In the genomic region with DNA sequence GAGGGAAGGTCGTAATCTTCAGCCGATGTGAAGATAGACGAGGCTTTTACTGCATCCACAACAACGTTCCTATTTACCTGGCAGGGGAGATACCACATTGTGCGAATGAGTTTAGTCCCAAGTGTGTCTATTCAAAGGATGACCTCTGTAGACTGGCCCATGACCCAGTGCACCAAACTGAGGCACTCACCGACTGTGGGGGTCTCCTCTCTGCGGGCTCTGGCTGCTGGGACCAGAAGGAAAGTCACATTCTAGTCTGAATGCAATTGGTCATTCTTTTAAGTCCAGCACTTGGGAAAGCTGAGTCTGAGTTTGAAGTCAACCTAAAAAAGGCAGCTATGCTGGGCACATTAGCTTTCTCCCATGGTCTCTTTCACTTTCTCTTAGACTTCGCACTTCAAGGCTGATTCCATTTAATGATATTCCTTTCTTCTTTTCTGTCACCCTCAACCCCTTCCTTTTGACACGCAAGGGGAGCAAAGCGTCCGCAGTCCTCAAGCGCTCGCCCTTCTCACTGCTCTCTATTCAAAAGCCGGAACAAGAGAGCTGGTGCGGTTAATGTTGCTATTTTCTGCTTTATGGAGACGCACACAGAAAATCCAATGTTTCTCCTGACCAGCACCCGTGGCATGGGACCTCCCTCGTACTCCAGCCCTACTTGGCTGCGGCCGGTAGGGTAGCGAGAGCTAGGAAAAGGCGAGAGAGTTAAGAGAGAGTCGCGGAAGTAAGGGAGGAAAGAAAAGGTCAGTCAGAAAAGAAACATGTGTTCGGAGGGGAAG, we compare ENCODE assay signal across 7 mouse cellular contexts. TPM values are rescaled to one million over a fixed set of nuclear protein-coding genes. Genes with fewer than 3 reads are reported as not detected.
DNase-seq lines count a peak whose midpoint lies in the region; ATAC-seq and TF ChIP-seq lines count a peak whose summit lies in the region.

No protein-coding gene starts in this region.

- no peaks in the 10 kb centered on the region for H3K9me3 ChIP-seq in embryonic facial prominence, embryonic 13.5 days
- H3K9me3 ChIP-seq in kidney, postnatal 0 days (replicated peaks; ENCODE audit: low read length) = no peaks in the 10 kb centered on the region

- H3K4me1 ChIP-seq in embryonic facial prominence, embryonic 13.5 days = peaks cover 6% of the 10 kb centered on the region; the same call in 1 of the 2 replicates
- no peaks in the 10 kb centered on the region for H3K4me1 ChIP-seq in kidney, postnatal 0 days (replicated peaks; ENCODE audit: insufficient read depth, low read length)

- H3K4me3 ChIP-seq in embryonic facial prominence, embryonic 13.5 days = peak overlapping the region; percentile 24
- peak overlapping the region; percentile 19; the same call in 1 of the 2 replicates for H3K4me3 ChIP-seq in kidney, postnatal 0 days (replicated peaks; ENCODE audit: low read depth, low read length)

- H3K27me3 ChIP-seq in embryonic facial prominence, embryonic 13.5 days = peaks cover 99% of the 10 kb centered on the region
- peaks cover 91% of the 10 kb centered on the region for H3K27me3 ChIP-seq in kidney, postnatal 0 days (ENCODE audit: insufficient read depth, low read length)

- no peak overlapping the region for H3K9ac ChIP-seq in embryonic facial prominence, embryonic 13.5 days
- H3K9ac ChIP-seq in kidney, postnatal 0 days (ENCODE audit: low read depth, low read length) = no peak overlapping the region

- no peak for ATAC-seq in embryonic facial prominence, embryonic 13.5 days (ENCODE audit: insufficient number of reproducible peaks, insufficient read depth, low FRiP score, low TSS enrichment, low read depth)
- no peak for ATAC-seq in kidney, postnatal 0 days (replicated peaks; ENCODE audit: low FRiP score, low read depth)

- WGBS in embryonic facial prominence, embryonic 13.5 days = 3% methylated on average over 25 of the region's 25 CpGs
- 3% methylated on average over 25 of the region's 25 CpGs for WGBS in kidney, postnatal 0 days

- TF ChIP-seq CTCF in kidney, postnatal 0 days (IDR thresholded peaks at IDR 0.05; ENCODE audit: low read depth) = no peak

- peak overlapping the region; percentile 46 for H3K4me2 ChIP-seq in embryonic facial prominence, embryonic 13.5 days
- H3K4me2 ChIP-seq in kidney, postnatal 0 days (ENCODE audit: low read length) = peak overlapping the region; percentile 27

- H3K36me3 ChIP-seq in embryonic facial prominence, embryonic 13.5 days = no peaks in the 10 kb centered on the region
- H3K36me3 ChIP-seq in kidney, postnatal 0 days (ENCODE audit: insufficient read depth, low read length) = no peaks in the 10 kb centered on the region

- H3K27ac ChIP-seq in embryonic facial prominence, embryonic 13.5 days = no peak overlapping the region
- no peak overlapping the region for H3K27ac ChIP-seq in kidney, postnatal 0 days

- peak; percentile 22 for DNase-seq in thymus, postnatal 0 days (ENCODE audit: low spot score)
- no peak for DNase-seq in thymus, postnatal 10 days (ENCODE audit: low spot score in 2 of 2)
- DNase-seq in kidney, postnatal 0 days (ENCODE audit: low spot score) = peak; percentile 37
- DNase-seq in retina, postnatal 1 day = peak; percentile 43
- DNase-seq in cerebellum, postnatal 25 days = no peak
- DNase-seq in gastrocnemius, postnatal 25 days = no peak

RNA-seq across cellular contexts. Expression of a gene that starts 39.8 kb away (rescaled TPM):
- polyA plus RNA-seq in thymus, postnatal 0 days (2015; fragmentation: Nextera tagmentation; extraction: Ambion mirVana) = 3.4 and 5.0 TPM in 2 replicates
- polyA plus RNA-seq in embryonic facial prominence, embryonic 13.5 days (2015; fragmentation: Nextera tagmentation; extraction: Ambion mirVana) = 2.1 and 2.7 TPM in 2 replicates
- 2.0 and 2.5 TPM in 2 replicates for polyA plus RNA-seq in kidney, postnatal 0 days (2015; fragmentation: Nextera tagmentation; extraction: Ambion mirVana)
- under 1 TPM; 0.33 to 0.40 TPM for total RNA-seq in gastrocnemius, postnatal 25 days (2021)

Comparison
In these comparisons a context has a peak if more than half of its experiments do, and no peak if none do; other contexts are left out.
1. DNase-seq: peak in thymus, postnatal 0 days (single experiment), kidney, postnatal 0 days (single experiment) and retina, postnatal 1 day (single experiment); none in thymus, postnatal 10 days (0 of 2), cerebellum, postnatal 25 days (0 of 2) and gastrocnemius, postnatal 25 days (single experiment).